Mouse (Mus musculus) midbrain, embryonic 12.5 days (tissue): ENCODE measurements around the gene Arhgef10l. TPM values are rescaled to one million over a fixed set of nuclear protein-coding genes. Genes with fewer than 3 reads are reported as not detected.

Experiments
- ATAC-seq: fragments of 200-750 bp; cut with Nextera tagmentation; 2 replicates; pipeline ENCODE4 v1.8.0; 2017; ENCODE audit warnings: low read depth, moderate TSS enrichment, moderate library complexity; ENCODE audit not compliant: low FRiP score
- H3K27ac ChIP-seq: fragments of 300-500 bp; sonication (generic); replicated peaks from 2 replicates; pipeline ENCODE4 v1.5.1; 2016; ENCODE audit warnings: mild to moderate bottlenecking
- H3K27me3 ChIP-seq: fragments of 300-500 bp; sonication (generic); 2 replicates; pipeline ENCODE4 v1.6.1; 2016; ENCODE audit warnings: mild to moderate bottlenecking
- H3K36me3 ChIP-seq: fragments of 300-500 bp; sonication (generic); 2 replicates; pipeline ENCODE4 v1.6.1; 2016
- H3K4me1 ChIP-seq: fragments of 300-500 bp; sonication (generic); 2 replicates; pipeline ENCODE4 v1.6.1; 2016
- H3K4me2 ChIP-seq: fragments of 300-500 bp; sonication (generic); replicated peaks from 2 replicates; pipeline ENCODE4 v1.6.1; 2016; ENCODE audit warnings: mild to moderate bottlenecking, moderate library complexity
- H3K4me3 ChIP-seq: fragments of 300-500 bp; sonication (generic); 2 replicates; pipeline ENCODE4 v1.5.1; 2016; ENCODE audit warnings: mild to moderate bottlenecking
- H3K9ac ChIP-seq: fragments of 300-500 bp; sonication (generic); replicated peaks from 2 replicates; pipeline ENCODE4 v1.6.1; 2016; ENCODE audit warnings: mild to moderate bottlenecking, moderate library complexity
- H3K9me3 ChIP-seq: fragments of 300-500 bp; sonication (generic); 2 replicates; pipeline ENCODE4 v1.6.1; 2016; ENCODE audit warnings: mild to moderate bottlenecking
- WGBS: fragments of 180-500 bp; shearing (Covaris S2); methylation state at CpG from one replicate; pipeline ENCODE4 v1.1.7; 2016; 5-methylcytosine and 5-hydroxymethylcytosine counted together
- polyA plus RNA-seq: library from polyadenylated mRNA; unstranded; fragments of >200 nt; fragmentation: Nextera tagmentation; extraction: Ambion mirVana; gene quantifications from 2 replicates; pipeline ENCODE4 v1.2.1, GENCODE M21; 2016

The Arhgef10l gene
- polyA plus RNA-seq, 1 experiment from 2014 or later = 36.5 TPM

- Histone ChIP-seq H3K4me2 (no peak overlapping the region), H3K9ac (no peak overlapping the region), H3K27me3 (no peaks in the 10 kb centered on the region), H3K36me3 (no peaks in the 10 kb centered on the region), H3K4me3 (no peak overlapping the region), H3K27ac (no peak overlapping the region), H3K9me3 (no peaks in the 10 kb centered on the region), H3K4me1 (peaks cover 7% of the 10 kb centered on the region)
- WGBS = 86% methylated on average over 8 of the region's 8 CpGs
- no peak for ATAC-seq
Measured at GRCm38 (mm10) chr4:140667802-140668201, 2.0 kb upstream of the Arhgef10l start.

- ATAC-seq = no peak
- Histone ChIP-seq H3K4me3 (no peak overlapping the region), H3K4me1 (peaks cover 14% of the 10 kb centered on the region), H3K27ac (no peak overlapping the region), H3K36me3 (no peaks in the 10 kb centered on the region), H3K4me2 (no peak overlapping the region), H3K9me3 (no peaks in the 10 kb centered on the region), H3K9ac (no peak overlapping the region), H3K27me3 (no peaks in the 10 kb centered on the region)
- WGBS = 79% methylated on average over 7 of the region's 7 CpGs
Measured at GRCm38 (mm10) chr4:140665053-140665452, 759 bp downstream of the Arhgef10l start.

GRCm38 (mm10) chr4:140662882-140663585 lies 2.8 kb downstream of the Arhgef10l start:
- Histone ChIP-seq H3K4me2 (no peak overlapping the region), H3K9me3 (no peaks in the 10 kb centered on the region), H3K27ac (no peak overlapping the region), H3K36me3 (no peaks in the 10 kb centered on the region), H3K4me1 (peaks cover 26% of the 10 kb centered on the region), H3K9ac (0 out of 2 replicates have a peak overlapping the region, but pooled peaks have one; percentile 4), H3K4me3 (no peak overlapping the region), H3K27me3 (no peaks in the 10 kb centered on the region)
- ATAC-seq = no peak
- WGBS = 31% methylated on average over 10 of the region's 10 CpGs

- Histone ChIP-seq H3K4me1 (peaks cover 32% of the 10 kb centered on the region), H3K9me3 (no peaks in the 10 kb centered on the region), H3K4me2 (no peak overlapping the region), H3K36me3 (no peaks in the 10 kb centered on the region), H3K4me3 (no peak overlapping the region), H3K27me3 (no peaks in the 10 kb centered on the region), H3K9ac (0 out of 2 replicates have a peak overlapping the region, but pooled peaks have one; percentile 4), H3K27ac (no peak overlapping the region)
- WGBS = 43% methylated on average over 7 of the region's 7 CpGs
- ATAC-seq = no peak
Measured at GRCm38 (mm10) chr4:140662453-140662852, 3.4 kb downstream of the Arhgef10l start.

- Histone ChIP-seq H3K4me3 (no peak overlapping the region), H3K4me1 (peaks cover 41% of the 10 kb centered on the region), H3K9ac (no peak overlapping the region), H3K36me3 (no peaks in the 10 kb centered on the region), H3K4me2 (no peak overlapping the region), H3K27ac (no peak overlapping the region), H3K27me3 (no peaks in the 10 kb centered on the region; the same call in 1 of the 2 replicates), H3K9me3 (no peaks in the 10 kb centered on the region)
- WGBS = 82% methylated on average over 18 of the region's 18 CpGs
- no peak for ATAC-seq
Measured at GRCm38 (mm10) chr4:140661406-140662022, 4.3 kb downstream of the Arhgef10l start.

GRCm38 (mm10) chr4:140657681-140658575 lies 7.9 kb downstream of the Arhgef10l start:
- peak overlapping the region; percentile 30 for H3K4me2 ChIP-seq
- H3K27me3 ChIP-seq = peaks cover 7% of the 10 kb centered on the region; the same call in 1 of the 2 replicates
- peaks cover 41% of the 10 kb centered on the region for H3K4me1 ChIP-seq
- no peak overlapping the region for H3K4me3 ChIP-seq
- ATAC-seq = peak; percentile 94
- H3K9me3 ChIP-seq = no peaks in the 10 kb centered on the region
- H3K36me3 ChIP-seq = no peaks in the 10 kb centered on the region
- 2% methylated on average over 24 of the region's 24 CpGs for WGBS
- H3K27ac ChIP-seq = peak overlapping the region; percentile 90
- H3K9ac ChIP-seq = peak overlapping the region; percentile 42; the same call in 1 of the 2 replicates

GRCm38 (mm10) chr4:140656529-140656928 lies 9.3 kb downstream of the Arhgef10l start:
- H3K36me3 ChIP-seq = no peaks in the 10 kb centered on the region
- no peak overlapping the region for H3K4me3 ChIP-seq
- H3K4me1 ChIP-seq = peaks cover 34% of the 10 kb centered on the region
- 73% methylated on average over 8 of the region's 8 CpGs for WGBS
- H3K27ac ChIP-seq = 0 out of 2 replicates have a peak overlapping the region, but pooled peaks have one; percentile 90
- peaks cover 7% of the 10 kb centered on the region; the same call in 1 of the 2 replicates for H3K27me3 ChIP-seq
- no peak overlapping the region for H3K4me2 ChIP-seq
- H3K9me3 ChIP-seq = no peaks in the 10 kb centered on the region
- ATAC-seq = no peak
- H3K9ac ChIP-seq = no peak overlapping the region

- H3K36me3 ChIP-seq = no peaks in the 10 kb centered on the region
- no peak overlapping the region for H3K27ac ChIP-seq
- ATAC-seq = no peak
- peaks cover 7% of the 10 kb centered on the region; the same call in 1 of the 2 replicates for H3K27me3 ChIP-seq
- H3K4me1 ChIP-seq = peaks cover 34% of the 10 kb centered on the region
- 75% methylated on average over 8 of the region's 8 CpGs for WGBS
- H3K9me3 ChIP-seq = no peaks in the 10 kb centered on the region
- no peak overlapping the region for H3K4me3 ChIP-seq
- H3K9ac ChIP-seq = no peak overlapping the region
- H3K4me2 ChIP-seq = no peak overlapping the region
Measured at GRCm38 (mm10) chr4:140654798-140655197, 11.0 kb downstream of the Arhgef10l start.

GRCm38 (mm10) chr4:140653835-140654583 lies 11.8 kb downstream of the Arhgef10l start:
- H3K27ac ChIP-seq = no peak overlapping the region
- H3K4me1 ChIP-seq = peaks cover 39% of the 10 kb centered on the region
- H3K9me3 ChIP-seq = no peaks in the 10 kb centered on the region
- peaks cover 7% of the 10 kb centered on the region; the same call in 1 of the 2 replicates for H3K27me3 ChIP-seq
- H3K4me2 ChIP-seq = no peak overlapping the region
- WGBS = 49% methylated on average over 14 of the region's 14 CpGs
- H3K9ac ChIP-seq = no peak overlapping the region
- ATAC-seq = no peak
- H3K36me3 ChIP-seq = no peaks in the 10 kb centered on the region
- H3K4me3 ChIP-seq = no peak overlapping the region

GRCm38 (mm10) chr4:140649731-140650130 lies 16.1 kb downstream of the Arhgef10l start:
- H3K4me1 ChIP-seq = peaks cover 46% of the 10 kb centered on the region
- no peak overlapping the region for H3K4me2 ChIP-seq
- 68% methylated on average over 1 of the region's 1 CpGs for WGBS

GRCm38 (mm10) chr4:140649207-140649591 lies 16.6 kb downstream of the Arhgef10l start:
- ATAC-seq = no peak
- H3K9me3 ChIP-seq = no peaks in the 10 kb centered on the region
- peak overlapping the region; percentile 94 for H3K9ac ChIP-seq
- H3K27me3 ChIP-seq = 0 out of 2 replicates have a peak, but pooled peaks cover 7% of the 10 kb centered on the region
- peak overlapping the region; percentile 80 for H3K4me3 ChIP-seq
- peaks cover 12% of the 10 kb centered on the region; the same call in 1 of the 2 replicates for H3K36me3 ChIP-seq
- 23% methylated on average over 9 of the region's 9 CpGs for WGBS
- H3K4me2 ChIP-seq = peak overlapping the region; percentile 58
- peak overlapping the region; percentile 95 for H3K27ac ChIP-seq
- peaks cover 48% of the 10 kb centered on the region for H3K4me1 ChIP-seq

More at GRCm38 (mm10) chr4:140649731-140650130, 16.1 kb downstream of the Arhgef10l start:
- Histone ChIP-seq H3K27me3 (0 out of 2 replicates have a peak, but pooled peaks cover 7% of the 10 kb centered on the region), H3K9ac (0 out of 2 replicates have a peak overlapping the region, but pooled peaks have one; percentile 15), H3K9me3 (no peaks in the 10 kb centered on the region), H3K27ac (peak overlapping the region; percentile 95), H3K4me3 (no peak overlapping the region), H3K36me3 (peaks cover 12% of the 10 kb centered on the region; the same call in 1 of the 2 replicates)
- no peak for ATAC-seq
